Mouse (Mus musculus) ES-Bruce4 (cell line): ENCODE measurements at regions not wholly inside any gene's neighbourhood (a gene's known extent, or its start where the extent isn't known, plus 50 kb on each side); places are given as distances from the start of the nearest gene placed in this dataset.

ENCODE experiments used
- CTCF ChIP-seq: IDR thresholded peaks from one replicate; pipeline ENCODE4 v1.8.1; 2011; ENCODE audit warnings: low read depth, low read length
- POLR2A ChIP-seq: IDR thresholded peaks from one replicate; pipeline ENCODE4 v1.8.1; 2011; ENCODE audit warnings: low read length; ENCODE audit not compliant: insufficient read depth

DNA sequence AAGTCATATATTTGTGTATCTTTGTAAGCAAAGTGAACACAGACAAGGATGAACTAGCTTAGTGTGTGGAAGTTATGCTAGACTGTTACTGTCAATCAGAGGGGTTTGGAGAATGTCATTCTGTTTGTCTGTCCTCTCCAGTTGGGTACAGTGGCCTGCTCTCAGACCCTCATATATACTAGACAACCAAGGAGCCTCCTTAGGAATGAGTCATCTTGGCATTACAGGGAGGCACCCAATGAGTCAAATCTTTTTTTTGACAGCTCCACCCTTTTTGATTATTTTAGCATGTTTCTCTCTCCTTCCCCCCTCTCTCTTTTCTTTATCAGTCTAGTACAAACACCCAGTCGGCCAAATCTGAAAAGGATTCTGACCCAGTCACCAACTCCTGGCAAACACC, 416.3 kb upstream of the Ubash3b start:
- TF ChIP-seq CTCF, result no peak
- TF ChIP-seq POLR2A, result no peak
